Mouse (Mus musculus) lung, postnatal 0 days (tissue): ENCODE data around the gene 1810043G02Rik.

ENCODE experiments used
- CTCF ChIP-seq: IDR thresholded peaks from 2 replicates; pipeline ENCODE4 v1.5.1; 2016; ENCODE audit warnings: antibody characterized with exemption, mild to moderate bottlenecking
- EP300 ChIP-seq: IDR thresholded peaks from 2 replicates; pipeline ENCODE4 v1.6.1; 2016; ENCODE audit warnings: antibody characterized with exemption, mild to moderate bottlenecking, control low read depth

DNA sequence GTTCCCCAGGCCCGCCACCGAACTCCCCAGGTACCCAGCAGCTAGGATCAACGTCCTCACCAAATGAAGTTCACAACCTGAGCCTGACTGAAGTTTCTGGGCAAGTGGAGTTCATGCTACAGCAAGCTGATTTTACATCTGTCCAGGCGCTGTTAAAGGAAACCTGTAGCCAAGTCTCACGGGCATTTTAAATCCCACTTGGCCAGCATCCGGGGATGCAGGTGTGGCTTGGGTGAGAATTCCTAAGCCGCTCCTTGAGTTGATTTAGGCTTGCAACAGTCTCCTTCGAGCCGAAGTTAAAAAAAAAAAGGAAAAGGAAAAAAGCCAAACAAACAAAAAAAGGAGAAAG is 31.6 kb downstream of the 1810043G02Rik start, which contains the start of gene Pfkl:
- TF ChIP-seq CTCF = no peak
- no peak for TF ChIP-seq EP300
